Mouse (Mus musculus) frontal cortex, adult (tissue): Measurements from ENCODE around the gene Gm10770.
"Not testable (repeated sequence)": the region's sequence is repeated elsewhere in the genome, so short reads cannot be mapped to it uniquely, and the experiment has no call there.

ENCODE experiments used
- ATAC-seq: cut with Nextera tagmentation; 2 replicates; pipeline ENCODE4 v1.9.2; 2017; ENCODE audit warnings: mild to moderate bottlenecking, moderate library complexity, mixed read lengths; ENCODE audit not compliant: low TSS enrichment

Gene Gm10770

DNA sequence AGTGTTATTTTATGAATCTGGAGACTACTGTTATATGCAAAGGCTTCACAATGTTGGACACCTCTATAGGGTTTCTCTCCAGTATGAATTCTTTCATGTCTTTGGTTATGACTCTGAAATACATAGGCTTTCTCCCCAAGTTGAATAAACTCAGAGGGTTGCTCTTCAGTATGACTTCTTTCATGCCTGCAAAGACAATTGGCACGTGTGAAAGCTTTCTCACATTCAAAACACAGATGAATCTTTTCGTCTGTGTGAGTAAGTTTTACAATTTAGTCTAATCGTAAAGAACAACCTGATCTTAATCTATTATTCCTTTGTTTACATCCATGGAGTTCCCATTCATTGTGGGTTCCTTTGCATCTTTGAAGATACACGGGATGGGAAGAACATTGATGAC lies at the start of gene Gm10770:
Gene Gm10770 (minus strand): TSS at position 101 of the 400 bp plus-strand sequence.
- not testable (repeated sequence) for ATAC-seq

- not testable (repeated sequence) for ATAC-seq
Observed at GRCm38 (mm10) chr2:150223263-150223662, 43.8 kb upstream of the Gm10770 start.

GRCm38 (mm10) chr2:150218363-150218725 lies 38.9 kb upstream of the Gm10770 start:
- ATAC-seq = peak; percentile 60

DNA sequence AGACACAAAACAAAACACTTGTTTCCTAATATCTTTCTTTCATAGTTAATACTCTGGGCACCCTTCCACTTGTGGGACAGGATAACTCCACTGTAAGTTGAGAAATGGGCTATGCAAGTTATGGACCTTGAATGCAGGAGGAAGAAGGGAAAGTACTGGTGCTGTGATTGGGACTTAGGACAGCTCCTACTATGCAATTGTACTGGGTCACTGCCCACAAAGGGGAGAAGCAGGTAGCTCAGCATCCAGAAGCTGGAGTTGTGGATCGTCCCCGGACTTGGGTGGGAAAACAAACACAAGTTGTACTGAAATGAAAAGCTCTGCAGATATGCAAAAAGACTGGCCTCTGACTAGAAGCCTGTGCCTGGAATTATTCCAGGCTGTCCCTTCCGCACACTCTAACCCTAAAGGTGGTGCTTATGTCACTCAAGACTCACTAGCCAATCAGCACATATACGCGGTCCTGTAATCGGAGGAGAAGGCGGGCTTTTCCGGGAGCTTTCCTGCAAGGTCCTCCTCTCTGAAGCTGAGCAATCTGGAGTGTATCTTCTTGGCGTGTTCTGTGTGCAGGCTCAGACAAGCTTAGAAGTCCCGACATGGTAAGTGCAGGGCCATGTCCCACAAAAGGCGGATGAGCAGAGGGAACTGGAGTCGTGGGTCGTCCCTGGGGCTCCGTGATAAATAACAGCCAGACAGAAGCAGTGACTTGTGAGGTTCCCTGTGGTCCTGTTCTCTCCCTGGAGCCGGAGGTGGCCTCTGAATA lies 38.3 kb upstream of the Gm10770 start, which contains the start of gene Zfp937:
Gene Zfp937 (plus strand): TSS at position 474 of the 763 bp plus-strand sequence.
- peak; percentile 100 for ATAC-seq

- not testable (repeated sequence) for ATAC-seq
Observed at GRCm38 (mm10) chr2:150181570-150181999, 2.1 kb upstream of the Gm10770 start, which contains the start of gene Gm14139. Gm14139 (plus strand) TSS chr2:150181755.

GRCm38 (mm10) chr2:150181046-150181445 lies 1.6 kb upstream of the Gm10770 start:
- not testable (repeated sequence) for ATAC-seq

- no peak for ATAC-seq
Observed at GRCm38 (mm10) chr2:150173833-150174232, 5.6 kb downstream of the Gm10770 start.

DNA sequence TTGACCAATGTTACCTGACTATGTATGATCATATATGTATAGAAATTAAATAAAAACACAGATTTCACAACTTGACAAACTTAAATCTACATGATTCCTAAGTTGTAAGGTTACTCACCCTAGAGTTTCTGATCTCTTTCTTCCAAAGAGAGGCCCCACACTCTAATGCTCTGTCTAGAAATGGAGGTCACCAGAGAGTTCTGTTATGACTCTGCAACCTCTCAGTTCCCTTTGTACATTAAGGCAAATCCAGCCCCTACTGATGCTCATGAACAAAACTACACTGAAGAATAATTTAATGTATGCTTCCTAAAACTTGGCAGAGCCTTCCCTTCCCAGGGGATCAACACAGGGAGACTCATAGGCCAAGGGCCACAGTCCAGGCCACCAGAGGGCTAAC lies 12.8 kb downstream of the Gm10770 start:
- ATAC-seq = no peak

- ATAC-seq = peak; percentile 100
Observed at GRCm38 (mm10) chr2:150136435-150136897, 43.0 kb downstream of the Gm10770 start, which contains the start of gene Zfp120. Zfp120 (minus strand) TSS chr2:150136708.

DNA sequence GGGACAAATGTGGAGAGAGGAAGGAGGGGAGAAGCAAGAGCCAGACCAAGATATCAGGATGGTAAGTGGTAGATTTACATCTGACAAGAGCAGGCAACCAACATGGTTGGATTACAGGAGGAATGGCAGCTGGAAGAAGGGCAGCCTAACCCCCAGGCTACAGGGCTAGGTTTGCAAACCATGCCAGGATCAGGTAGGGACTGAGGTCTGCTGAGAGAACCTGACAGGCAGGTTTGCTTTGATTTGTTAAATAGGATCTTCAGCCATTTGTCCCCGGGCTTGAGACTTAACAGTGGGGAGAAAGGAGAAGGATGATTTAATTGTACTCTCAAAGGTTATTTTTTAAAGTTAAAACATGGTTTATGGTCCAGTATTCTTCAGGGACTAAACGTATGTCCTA lies 46.7 kb downstream of the Gm10770 start:
- ATAC-seq = no peak

DNA sequence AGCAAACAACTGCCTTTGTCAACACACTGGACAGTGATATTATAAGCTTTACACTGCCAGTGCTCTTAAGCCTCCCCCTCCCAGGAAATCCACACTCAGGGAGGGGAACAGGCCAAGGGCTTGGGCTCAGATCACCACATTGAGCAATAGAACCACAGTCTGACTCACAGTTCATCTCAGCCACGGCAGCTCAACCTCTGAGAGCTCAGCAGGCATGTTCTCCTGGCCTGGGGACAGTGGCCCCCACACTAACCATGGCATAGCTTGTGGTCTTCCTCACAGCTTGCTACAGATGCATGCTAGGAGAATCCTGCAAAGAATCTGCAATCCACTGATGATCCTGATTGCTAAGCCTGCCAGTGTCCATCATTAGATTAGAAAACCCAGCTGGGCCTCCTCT lies 47.5 kb downstream of the Gm10770 start:
- not testable (repeated sequence) for ATAC-seq
